Mouse (Mus musculus) embryonic facial prominence, embryonic 11.5 days (tissue): ENCODE results near the gene Exosc1. TPM values are rescaled to one million over a fixed set of nuclear protein-coding genes. Genes with fewer than 3 reads are reported as not detected.

ENCODE experiments used
- ATAC-seq: fragments of 200-750 bp; cut with Nextera tagmentation; replicated peaks from 2 replicates; pipeline ENCODE4 v1.8.0; 2017; ENCODE audit warnings: low read depth; ENCODE audit not compliant: insufficient number of reproducible peaks, low FRiP score, low TSS enrichment
- DNase-seq: peaks from one replicate; pipeline ENCODE4 v3.0.0-alpha.2; 2015; ENCODE audit warnings: low spot score
- H3K27ac ChIP-seq: fragments of 300-500 bp; sonication (generic); replicated peaks from 2 replicates; pipeline ENCODE4 v1.5.1; 2014; ENCODE audit warnings: mild to moderate bottlenecking, low read depth, low read length, control low read depth
- H3K27me3 ChIP-seq: fragments of 300-500 bp; sonication (generic); 2 replicates; pipeline ENCODE4 v1.6.1; 2014; ENCODE audit warnings: mild to moderate bottlenecking, low read length, moderate library complexity, mixed read lengths; ENCODE audit not compliant: control insufficient read depth, insufficient read depth
- H3K36me3 ChIP-seq: fragments of 300-500 bp; sonication (generic); replicated peaks from 2 replicates; pipeline ENCODE4 v1.6.1; 2014; ENCODE audit warnings: low read depth, mild to moderate bottlenecking, low read length, moderate library complexity, mixed read lengths; ENCODE audit not compliant: control insufficient read depth, insufficient read depth
- H3K4me1 ChIP-seq: fragments of 300-500 bp; sonication (generic); 2 replicates; pipeline ENCODE4 v1.6.1; 2014; ENCODE audit warnings: low read length, mixed read lengths; ENCODE audit not compliant: control insufficient read depth, insufficient read depth
- H3K4me2 ChIP-seq: fragments of 300-500 bp; sonication (generic); 2 replicates; pipeline ENCODE4 v1.6.1; 2014; ENCODE audit warnings: low read depth, mild to moderate bottlenecking, control low read depth, low read length, moderate library complexity
- H3K4me3 ChIP-seq: fragments of 300-500 bp; sonication (generic); 2 replicates; pipeline ENCODE4 v1.5.1; 2014; ENCODE audit warnings: low read depth, low read length, control low read depth
- H3K9ac ChIP-seq: fragments of 300-500 bp; sonication (generic); replicated peaks from 2 replicates; pipeline ENCODE4 v1.6.1; 2014; ENCODE audit warnings: mild to moderate bottlenecking, control low read depth, low read length
- H3K9me3 ChIP-seq: fragments of 300-500 bp; sonication (generic); replicated peaks from 2 replicates; pipeline ENCODE4 v1.6.1; 2016; ENCODE audit warnings: mild to moderate bottlenecking, low read length, inconsistent platforms, mixed read lengths; ENCODE audit not compliant: control insufficient read depth
- WGBS: fragments of 180-500 bp; shearing (Covaris S2); extraction: QIAGEN DNeasy Blood & Tissue Kit; methylation state at CpG from one replicate; pipeline ENCODE4 v1.1.7; 2014; 5-methylcytosine and 5-hydroxymethylcytosine counted together
- polyA plus RNA-seq: library from polyadenylated mRNA; unstranded; fragments of >200 nt; fragmentation: Nextera tagmentation; extraction: Ambion mirVana; gene quantifications from 2 replicates; pipeline ENCODE4 v1.2.1, GENCODE M21; 2014

Gene Exosc1
- 80.3 and 82.4 TPM in 2 replicates for polyA plus RNA-seq

DNA sequence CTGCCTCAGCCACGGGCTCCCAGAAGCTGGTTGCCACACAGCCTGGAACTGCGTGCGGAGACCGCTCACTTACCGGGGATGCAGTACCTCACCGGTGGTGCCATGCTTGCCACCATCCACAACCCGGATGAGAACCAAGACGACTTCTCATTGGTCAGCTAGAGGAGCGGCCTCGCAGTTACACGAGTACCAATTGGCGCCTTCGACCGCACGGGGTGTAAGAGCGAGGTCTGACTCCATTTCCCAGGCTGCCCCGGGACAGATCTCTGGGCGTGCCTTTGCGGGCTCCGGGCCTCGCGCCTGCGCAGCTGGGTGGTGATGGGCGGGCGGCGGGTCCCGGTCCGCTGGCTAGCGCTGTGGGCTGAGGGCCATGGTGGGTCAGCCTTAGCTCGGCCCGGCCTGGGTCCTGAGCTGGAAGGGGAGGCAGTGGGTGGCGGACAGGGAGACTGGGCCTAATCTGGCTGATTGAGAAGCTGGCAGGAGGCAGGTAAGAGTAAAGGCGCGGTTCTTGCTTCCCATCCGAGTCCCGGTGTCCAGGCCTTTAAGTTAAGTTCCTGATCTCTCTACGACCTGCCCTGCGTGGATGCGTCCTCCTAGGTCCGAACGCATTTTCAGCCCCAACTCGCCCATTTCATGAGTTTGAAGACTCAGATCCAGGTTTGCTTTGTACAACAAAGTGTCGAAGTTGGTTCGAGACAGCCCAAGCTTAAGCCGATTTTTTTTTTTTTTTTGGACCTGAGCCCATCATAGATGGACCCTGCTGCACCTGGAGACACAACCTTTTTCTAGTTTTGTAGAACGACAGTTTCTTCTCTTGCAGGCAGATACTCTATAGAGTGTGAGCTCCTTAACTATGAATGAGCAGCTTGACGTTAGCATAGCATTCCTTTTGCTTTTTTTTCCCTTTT, at the start of gene Exosc1, which contains the start of gene Zdhhc16:
Exosc1 (minus strand) TSS at position 245 of the 908 bp plus-strand sequence.
Zdhhc16 (plus strand) TSS at position 302 of the 908 bp plus-strand sequence.
- no peak within 1 kb of the TSS for H3K27ac ChIP-seq
- no peaks in the 10 kb centered on the region for H3K4me1 ChIP-seq
- peak within 1 kb of the TSS; percentile 85 for H3K4me3 ChIP-seq
- H3K36me3 ChIP-seq = no peaks in the 10 kb centered on the region; the same call in none of the 2 replicates
- under 1% methylated on average over 47 of the region's 47 CpGs for WGBS
- H3K9ac ChIP-seq = peak within 1 kb of the TSS; percentile 88
- peak; percentile 98 for DNase-seq
- H3K9me3 ChIP-seq = no peaks in the 10 kb centered on the region
- no peaks in the 10 kb centered on the region for H3K27me3 ChIP-seq
- H3K4me2 ChIP-seq = peak within 1 kb of the TSS; percentile 48
- peak; percentile 100 for ATAC-seq

DNA sequence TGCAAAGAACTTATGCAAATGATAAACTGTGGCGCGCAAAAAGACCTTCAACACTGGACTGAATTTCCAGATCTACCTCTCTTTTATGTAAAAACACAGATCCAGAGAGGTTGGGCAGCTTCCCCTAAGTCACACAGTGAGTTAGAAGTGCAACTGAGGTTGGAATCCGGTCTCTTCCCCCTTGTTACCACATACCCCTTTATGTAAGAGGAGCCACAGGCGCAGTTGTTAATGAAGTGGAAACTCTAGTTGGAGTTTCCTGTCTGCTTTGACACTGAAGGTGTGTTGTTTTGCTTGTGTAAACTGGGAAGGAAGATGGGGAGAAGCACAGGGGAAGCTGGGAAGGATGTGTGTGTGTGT, 49.5 kb upstream of the Exosc1 start:
- 4% methylated on average over 4 of the region's 4 CpGs for WGBS
- peak overlapping the region; percentile 77 for H3K9ac ChIP-seq
- H3K27ac ChIP-seq = no peak overlapping the region
- H3K4me3 ChIP-seq = peak overlapping the region; percentile 84
- no peak for DNase-seq
- H3K27me3 ChIP-seq = no peaks in the 10 kb centered on the region; the same call in 1 of the 2 replicates
- 0 out of 2 replicates have a peak, but pooled peaks cover 2% of the 10 kb centered on the region for H3K4me1 ChIP-seq
- no peak for ATAC-seq
- peak overlapping the region; percentile 99 for H3K4me2 ChIP-seq
- no peaks in the 10 kb centered on the region for H3K9me3 ChIP-seq
- no peaks in the 10 kb centered on the region for H3K36me3 ChIP-seq

DNA sequence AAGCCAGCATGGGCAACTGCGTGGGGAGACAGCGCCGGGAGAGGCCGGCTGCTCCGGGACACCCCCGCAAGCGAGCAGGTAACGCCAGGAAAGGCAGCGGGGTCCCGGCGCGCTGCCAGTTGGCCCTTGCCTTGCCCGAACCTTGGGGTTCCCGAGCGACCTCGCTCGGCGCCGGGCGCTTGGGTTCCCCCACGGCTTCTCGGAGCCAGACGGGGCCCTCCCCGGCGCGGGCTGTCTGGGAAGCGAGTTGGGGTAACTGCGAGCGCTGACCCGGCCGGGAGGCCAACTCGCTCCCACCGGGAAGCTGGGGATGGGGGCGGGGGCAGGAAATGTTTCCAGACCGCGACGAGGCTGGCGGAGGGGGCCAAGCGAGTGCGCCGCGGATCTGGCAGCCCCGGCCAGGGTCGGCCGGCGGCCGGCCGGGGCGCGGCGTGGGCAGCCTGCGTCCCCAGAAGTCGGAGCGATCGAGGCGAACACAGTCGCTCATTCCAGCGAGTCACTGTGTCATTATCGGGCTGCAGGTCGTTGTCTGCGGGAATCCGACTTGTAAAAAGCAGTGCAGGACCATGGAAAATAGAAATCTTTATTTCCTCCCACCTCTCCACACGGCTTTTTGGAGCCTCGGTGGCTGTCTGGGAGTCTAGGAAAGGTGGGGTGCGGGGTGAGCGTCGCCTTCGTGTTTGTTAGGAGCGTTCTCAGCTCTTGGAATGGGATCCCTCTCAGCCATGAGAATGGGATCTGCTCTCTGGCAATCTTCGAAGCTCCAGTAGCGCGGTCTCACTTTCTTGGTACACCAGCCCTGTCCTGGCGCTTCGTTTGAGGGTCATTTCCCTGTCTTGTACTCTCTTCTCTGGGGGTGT, 48.9 kb upstream of the Exosc1 start:
- peak overlapping the region; percentile 77 for H3K9ac ChIP-seq
- peak; percentile 49 for DNase-seq
- WGBS = under 1% methylated on average over 74 of the region's 74 CpGs
- no peaks in the 10 kb centered on the region for H3K9me3 ChIP-seq
- H3K4me3 ChIP-seq = peak overlapping the region; percentile 84
- no peaks in the 10 kb centered on the region for H3K36me3 ChIP-seq
- H3K27me3 ChIP-seq = no peaks in the 10 kb centered on the region; the same call in 1 of the 2 replicates
- peak overlapping the region; percentile 76 for H3K27ac ChIP-seq
- no peak for ATAC-seq
- peaks cover 2% of the 10 kb centered on the region; the same call in 1 of the 2 replicates for H3K4me1 ChIP-seq
- peak overlapping the region; percentile 99 for H3K4me2 ChIP-seq

DNA sequence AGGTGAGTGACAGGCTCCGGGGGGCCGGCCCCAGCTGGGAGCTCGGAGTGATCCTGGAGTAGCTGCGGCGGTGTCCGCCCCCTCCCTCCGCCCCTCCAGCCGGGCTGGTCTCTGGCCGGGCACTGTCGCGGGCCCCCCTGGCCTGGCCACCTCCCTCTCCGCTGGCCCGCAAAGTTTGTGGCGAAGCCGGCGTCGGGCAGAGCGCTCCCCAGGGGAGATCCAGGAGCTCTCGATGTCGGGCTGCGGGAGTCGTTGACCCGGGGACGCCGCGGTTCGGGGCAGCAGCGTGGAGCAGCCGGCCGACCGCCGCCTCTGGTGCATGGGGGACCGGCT, 48.3 kb upstream of the Exosc1 start, which contains the start of gene Ubtd1:
Ubtd1 (plus strand) TSS at position 169 of the 333 bp plus-strand sequence.
- ATAC-seq (no peak), DNase-seq (no peak)
- Histone ChIP-seq H3K27ac (peak within 1 kb of the TSS; percentile 77), H3K27me3 (no peaks in the 10 kb centered on the region; the same call in 1 of the 2 replicates), H3K9ac (peak within 1 kb of the TSS; percentile 77), H3K36me3 (no peaks in the 10 kb centered on the region), H3K9me3 (no peaks in the 10 kb centered on the region), H3K4me1 (peaks cover 2% of the 10 kb centered on the region; the same call in 1 of the 2 replicates), H3K4me2 (peak within 1 kb of the TSS; percentile 99), H3K4me3 (peak within 1 kb of the TSS; percentile 84)
- WGBS = 0% methylated on average over 26 of the region's 33 CpGs

DNA sequence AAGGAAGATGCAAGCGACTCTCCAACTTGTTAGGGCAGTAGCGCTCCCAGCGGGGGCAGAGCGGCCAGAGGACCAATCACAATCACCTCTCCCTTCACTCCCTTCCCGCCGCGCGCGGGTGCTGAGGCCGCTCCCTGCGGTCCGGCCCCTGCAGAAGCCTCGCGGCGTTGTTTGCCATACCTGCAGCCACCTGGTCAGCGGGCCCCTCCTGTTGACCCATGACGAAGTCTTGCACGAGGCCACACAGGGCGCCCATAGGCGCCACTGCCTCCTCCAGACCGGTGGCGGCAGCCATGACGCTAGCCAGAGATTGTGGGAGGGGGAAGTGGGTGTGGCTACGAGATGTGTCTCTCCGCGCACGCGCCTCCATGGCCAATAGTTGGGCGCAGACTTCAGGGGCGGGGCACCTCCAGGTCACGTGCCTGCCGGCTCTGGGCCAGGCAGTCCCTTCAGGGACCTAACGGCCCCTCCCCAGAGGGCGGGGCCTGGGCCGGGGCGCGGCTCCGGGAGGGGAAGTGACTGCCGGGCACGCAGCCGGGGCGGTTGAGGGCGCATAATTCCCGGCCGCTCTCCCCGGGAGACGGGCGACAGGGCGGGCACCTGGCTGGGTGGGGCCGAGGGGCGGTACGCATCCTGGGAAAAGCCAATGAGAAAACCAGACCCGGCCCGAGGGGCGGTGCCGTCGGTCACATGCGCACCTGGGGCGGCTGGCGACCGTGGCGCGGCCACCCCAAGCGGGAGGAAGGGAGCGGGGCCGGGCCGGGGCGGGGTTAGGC, 47.8 kb upstream of the Exosc1 start, which contains the start of gene Mms19:
Mms19 (minus strand) TSS at position 339 of the 776 bp plus-strand sequence.
- Histone ChIP-seq H3K4me2 (peak within 1 kb of the TSS; percentile 99), H3K27ac (peak within 1 kb of the TSS; percentile 77), H3K4me1 (peaks cover 2% of the 10 kb centered on the region; the same call in 1 of the 2 replicates), H3K27me3 (no peaks in the 10 kb centered on the region; the same call in 1 of the 2 replicates), H3K9me3 (no peaks in the 10 kb centered on the region), H3K4me3 (peak within 1 kb of the TSS; percentile 84), H3K9ac (peak within 1 kb of the TSS; percentile 77), H3K36me3 (no peaks in the 10 kb centered on the region)
- WGBS = under 1% methylated on average over 51 of the region's 68 CpGs
- DNase-seq (peak; percentile 100), ATAC-seq (peak; percentile 95)

DNA sequence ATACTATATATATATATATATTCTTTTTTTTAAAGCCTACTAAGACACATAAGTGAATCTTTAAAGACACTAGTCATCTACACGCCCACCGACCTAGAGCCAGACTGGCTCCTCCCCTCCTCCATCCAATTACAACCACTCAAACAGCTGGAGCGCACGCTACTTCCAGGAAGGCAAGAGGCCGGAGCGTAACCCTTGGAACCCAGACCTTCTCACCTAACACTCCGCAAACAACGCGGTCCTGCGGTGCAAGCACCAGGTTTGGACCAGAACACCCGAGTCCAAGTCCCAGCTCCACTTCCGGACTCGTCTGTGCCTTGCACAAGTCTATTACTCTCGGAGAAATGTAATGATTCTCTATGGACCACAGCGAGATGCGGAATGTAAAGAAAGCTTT, 47.2 kb upstream of the Exosc1 start:
- ATAC-seq (peak; percentile 4; the same call in 1 of the 2 replicates), DNase-seq (peak; percentile 68)
- Histone ChIP-seq H3K9ac (peak overlapping the region; percentile 71), H3K4me3 (peak overlapping the region; percentile 84), H3K36me3 (no peaks in the 10 kb centered on the region), H3K27me3 (no peaks in the 10 kb centered on the region; the same call in 1 of the 2 replicates), H3K4me1 (peaks cover 2% of the 10 kb centered on the region; the same call in 1 of the 2 replicates), H3K4me2 (peak overlapping the region; percentile 99), H3K9me3 (no peaks in the 10 kb centered on the region), H3K27ac (peak overlapping the region; percentile 77)
- 0% methylated on average over 16 of the region's 16 CpGs for WGBS
